Mouse (Mus musculus) ZHBTc4 (cell line): ENCODE data around the gene Cep250.
A peak's percentile ranks its signal among the peaks of the same experiment; 100 is the strongest.

Experiments used
- DNase-seq: peaks from one replicate; pipeline ENCODE4 v3.0.0-alpha.2; 2011; ENCODE audit warnings: low read depth, low spot score

The Cep250 gene

DNA sequence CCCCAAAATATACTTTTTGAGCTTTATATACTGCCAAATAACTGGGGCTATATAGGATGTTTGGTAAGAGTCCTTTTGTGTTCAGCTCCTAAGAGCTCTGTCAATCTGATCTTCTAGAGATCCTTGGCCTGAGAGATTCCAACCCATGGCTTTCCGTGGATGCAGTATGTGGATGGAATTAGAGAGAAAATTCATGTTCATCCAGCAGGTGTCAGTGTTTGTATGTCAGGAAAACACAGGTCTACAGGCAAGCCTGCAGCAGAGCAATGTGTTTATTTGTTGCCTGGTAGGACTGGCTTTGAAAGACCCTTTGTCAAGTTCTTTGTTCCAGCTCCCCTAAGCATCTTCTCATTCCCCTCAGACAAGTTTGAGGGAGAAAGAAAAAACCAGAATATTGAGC lies 6.7 kb downstream of the Cep250 start:
- no peak for DNase-seq

- DNase-seq, result no peak
Measured at GRCm38 (mm10) chr2:155973348-155973747, 17.1 kb downstream of the Cep250 start.

DNA sequence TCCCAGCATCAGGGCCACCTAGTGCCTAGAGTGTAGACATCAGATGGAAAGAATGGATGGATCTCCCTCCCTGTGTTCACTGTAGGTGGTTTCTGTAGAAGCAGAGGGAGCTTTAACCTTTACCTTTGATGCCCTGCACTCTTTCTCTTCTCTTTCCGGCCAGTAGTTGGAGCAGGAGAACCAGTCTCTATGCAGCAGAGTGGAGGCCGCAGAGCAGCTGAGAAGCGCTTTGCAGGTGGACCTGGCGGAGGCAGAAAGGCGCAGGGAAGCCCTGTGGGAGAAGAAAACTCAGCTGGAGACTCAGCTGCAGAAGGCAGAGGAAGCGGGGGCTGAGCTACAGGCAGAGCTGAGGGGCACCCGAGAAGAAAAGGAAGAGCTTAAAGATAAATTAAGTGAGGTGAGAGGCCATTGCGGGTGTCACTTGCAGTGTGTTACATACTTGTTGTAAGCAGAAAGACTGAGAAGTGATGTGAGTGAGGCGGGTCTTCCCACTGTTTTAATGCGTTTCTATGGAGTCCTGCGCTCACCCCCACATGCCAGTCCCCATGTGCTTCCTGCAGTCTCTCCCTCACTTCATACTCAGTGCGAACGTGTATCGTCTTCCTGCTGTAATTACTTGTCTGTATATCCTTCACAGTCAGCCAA lies 18.0 kb downstream of the Cep250 start:
- DNase-seq, result peak; percentile 64

GRCm38 (mm10) chr2:155979328-155979991 lies 23.2 kb downstream of the Cep250 start:
- no peak for DNase-seq

DNA sequence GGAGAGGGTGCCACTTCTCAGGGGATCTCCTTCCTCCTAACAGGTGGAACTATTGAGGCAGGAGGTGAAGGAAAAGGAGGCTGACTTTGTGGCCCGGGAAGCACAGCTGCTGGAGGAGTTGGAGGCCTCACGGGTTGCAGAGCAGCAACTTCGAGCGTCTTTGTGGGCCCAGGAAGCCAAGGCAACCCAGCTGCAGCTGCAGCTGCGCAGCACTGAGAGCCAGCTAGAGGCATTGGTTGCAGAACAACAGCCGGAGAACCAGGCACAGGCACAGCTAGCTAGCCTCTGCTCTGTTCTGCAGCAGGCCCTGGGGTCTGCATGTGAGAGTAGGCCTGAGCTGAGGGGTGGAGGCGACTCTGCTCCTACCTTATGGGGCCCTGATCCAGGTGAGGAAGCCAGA lies 29.5 kb downstream of the Cep250 start:
- no peak for DNase-seq

DNA sequence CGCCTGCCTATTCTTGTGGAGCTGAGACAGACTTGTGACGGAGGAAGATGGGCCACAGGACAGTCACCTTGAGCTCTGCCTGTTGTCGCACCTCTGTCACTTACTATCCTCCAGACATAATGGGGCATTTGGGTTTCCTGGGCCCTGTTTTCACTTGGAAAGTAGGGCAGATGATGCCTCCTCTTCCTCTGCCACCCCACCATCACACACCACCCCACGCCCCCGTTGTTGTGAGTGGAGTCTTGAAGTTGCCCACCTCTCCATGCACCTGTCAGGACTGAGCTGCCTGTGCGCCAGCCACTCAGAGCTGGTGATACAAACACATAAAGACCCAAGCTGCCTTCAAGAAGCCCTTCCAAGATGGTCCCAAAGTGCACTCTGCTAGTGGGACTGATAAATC lies 30.9 kb downstream of the Cep250 start:
- DNase-seq, result no peak

DNA sequence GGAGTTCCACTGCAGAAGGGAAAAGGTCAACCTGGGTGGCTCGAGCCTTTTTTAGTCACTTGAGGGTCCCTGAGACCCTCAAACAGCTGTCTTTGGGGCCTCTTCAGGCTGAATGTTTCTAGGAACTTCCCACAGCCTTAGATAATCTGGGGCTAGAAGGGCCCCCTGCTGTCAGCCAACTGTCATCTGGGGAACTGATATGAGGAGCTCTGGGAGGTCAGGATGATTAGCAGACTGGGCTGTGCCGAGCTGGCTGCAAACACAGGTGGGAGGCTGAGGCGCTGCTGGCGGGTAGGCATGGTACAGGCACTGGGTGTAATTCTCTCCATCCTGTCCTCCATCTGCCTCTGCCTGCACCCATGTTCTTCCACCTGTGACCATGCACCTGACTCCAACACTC lies 32.8 kb downstream of the Cep250 start:
- DNase-seq, result no peak

GRCm38 (mm10) chr2:155991151-155991550 lies 34.9 kb downstream of the Cep250 start:
- DNase-seq, result no peak

- DNase-seq, result peak; percentile 52
Measured at GRCm38 (mm10) chr2:155991863-155992321, 35.6 kb downstream of the Cep250 start.

GRCm38 (mm10) chr2:156005393-156005792 lies 49.1 kb downstream of the Cep250 start:
- DNase-seq, result peak; percentile 86

GRCm38 (mm10) chr2:156007888-156008532 lies 51.8 kb downstream of the Cep250 start, which contains the start of the genes 6430550D23Rik and Ergic3:
TSS of gene 6430550D23Rik (minus strand) at chr2:156007977.
TSS of gene Ergic3 (plus strand) at chr2:156008045.
- DNase-seq, result peak; percentile 100

- no peak for DNase-seq
Measured at GRCm38 (mm10) chr2:156018106-156018505, 61.8 kb downstream of the Cep250 start.

- no peak for DNase-seq
Measured at GRCm38 (mm10) chr2:156021219-156021618, 65.0 kb downstream of the Cep250 start.

GRCm38 (mm10) chr2:156021765-156022164 lies 65.5 kb downstream of the Cep250 start:
- no peak for DNase-seq

GRCm38 (mm10) chr2:156025482-156025881 lies 69.2 kb downstream of the Cep250 start:
- DNase-seq, result peak; percentile 45

DNA sequence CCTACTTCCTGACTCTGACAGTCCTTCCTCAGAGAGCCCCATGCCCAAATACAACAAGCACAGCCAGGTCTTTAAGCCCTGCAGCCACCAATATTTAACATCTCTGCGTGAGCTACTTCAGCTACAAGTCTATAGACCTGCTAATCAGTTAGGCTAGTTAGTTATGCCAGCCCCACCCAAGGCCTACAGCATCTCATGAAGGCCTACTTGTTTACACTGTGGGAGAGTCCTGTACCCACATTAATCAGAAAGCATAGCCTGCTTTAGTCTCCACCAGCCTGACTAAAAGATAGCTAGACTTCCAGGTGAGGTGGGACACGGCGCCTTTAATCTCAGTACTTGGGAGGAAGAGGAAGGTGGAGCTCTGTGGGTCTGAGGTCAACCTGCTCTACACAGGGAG lies 83.1 kb downstream of the Cep250 start:
- DNase-seq, result peak; percentile 40

DNA sequence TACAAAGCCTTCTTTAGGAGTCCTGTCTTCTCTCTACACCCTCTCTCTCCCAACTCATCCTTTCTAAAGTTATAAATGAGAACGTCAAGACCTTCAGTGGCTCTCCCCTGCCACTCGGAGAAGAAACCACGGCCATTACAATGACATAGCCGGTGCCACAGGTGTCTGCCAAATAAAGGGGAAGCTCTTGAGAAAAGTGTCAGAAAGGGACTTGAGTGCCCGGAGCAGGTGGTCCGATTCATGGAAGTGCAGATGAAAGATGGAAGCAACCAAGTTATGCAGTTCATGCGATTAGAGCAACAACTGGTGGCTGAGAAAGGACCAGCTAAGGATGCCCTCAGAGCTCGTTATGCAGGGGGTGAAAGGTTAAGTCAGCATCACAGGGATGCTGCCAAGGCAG lies 86.6 kb downstream of the Cep250 start:
- DNase-seq, result no peak

GRCm38 (mm10) chr2:156047929-156048328 lies 91.7 kb downstream of the Cep250 start:
- peak; percentile 71 for DNase-seq
